Mouse (Mus musculus) heart, embryonic 11.5 days (tissue): ENCODE data around the gene Trmt11. TPM values are rescaled to one million over a fixed set of nuclear protein-coding genes. Genes with fewer than 3 reads are reported as not detected.

Source experiments
- ATAC-seq: fragments of 200-750 bp; cut with Nextera tagmentation; replicated peaks from 2 replicates; pipeline ENCODE4 v1.8.0; 2017; ENCODE audit warnings: moderate library complexity; ENCODE audit not compliant: insufficient number of reproducible peaks, low FRiP score, low TSS enrichment
- H3K27ac ChIP-seq: fragments of 300-500 bp; sonication (generic); 2 replicates; pipeline ENCODE4 v1.5.1; 2014; ENCODE audit warnings: mild to moderate bottlenecking, low read depth, low read length
- H3K27me3 ChIP-seq: fragments of 300-500 bp; sonication (generic); 2 replicates; pipeline ENCODE4 v1.6.1; 2014; ENCODE audit warnings: mild to moderate bottlenecking, low read length, mixed read lengths; ENCODE audit not compliant: control insufficient read depth, insufficient read depth
- H3K36me3 ChIP-seq: fragments of 300-500 bp; sonication (generic); 2 replicates; pipeline ENCODE4 v1.6.1; 2014; ENCODE audit warnings: mild to moderate bottlenecking, low read length, moderate library complexity, mixed read lengths; ENCODE audit not compliant: control insufficient read depth, insufficient read depth
- H3K4me1 ChIP-seq: fragments of 300-500 bp; sonication (generic); 2 replicates; pipeline ENCODE4 v1.6.1; 2014; ENCODE audit warnings: low read length; ENCODE audit not compliant: control insufficient read depth, insufficient read depth
- H3K4me2 ChIP-seq: fragments of 300-500 bp; sonication (generic); 2 replicates; pipeline ENCODE4 v1.6.1; 2014; ENCODE audit warnings: mild to moderate bottlenecking, moderate library complexity
- H3K4me3 ChIP-seq: fragments of 300-500 bp; sonication (generic); 2 replicates; pipeline ENCODE4 v1.5.1; 2014; ENCODE audit warnings: low read depth, low read length
- H3K9ac ChIP-seq: fragments of 300-500 bp; sonication (generic); 2 replicates; pipeline ENCODE4 v1.6.1; 2014; ENCODE audit warnings: mild to moderate bottlenecking, low read depth, low read length, moderate library complexity
- H3K9me3 ChIP-seq: fragments of 300-500 bp; sonication (generic); replicated peaks from 2 replicates; pipeline ENCODE4 v1.6.1; 2016; ENCODE audit warnings: low read length; ENCODE audit not compliant: control insufficient read depth
- WGBS: fragments of 180-500 bp; shearing (Covaris S2); extraction: QIAGEN DNeasy Blood & Tissue Kit; methylation state at CpG from one replicate; pipeline ENCODE4 v1.1.7; 2014; ENCODE audit not compliant: insufficient replicate concordance; 5-methylcytosine and 5-hydroxymethylcytosine counted together
- polyA plus RNA-seq: library from polyadenylated mRNA; unstranded; fragments of >200 nt; fragmentation: Nextera tagmentation; extraction: Ambion mirVana; gene quantifications from 2 replicates; pipeline ENCODE4 v1.2.1, GENCODE M21; 2014

The Trmt11 gene
- polyA plus RNA-seq, 1 experiment from 2014 or later = 21.8 TPM

DNA sequence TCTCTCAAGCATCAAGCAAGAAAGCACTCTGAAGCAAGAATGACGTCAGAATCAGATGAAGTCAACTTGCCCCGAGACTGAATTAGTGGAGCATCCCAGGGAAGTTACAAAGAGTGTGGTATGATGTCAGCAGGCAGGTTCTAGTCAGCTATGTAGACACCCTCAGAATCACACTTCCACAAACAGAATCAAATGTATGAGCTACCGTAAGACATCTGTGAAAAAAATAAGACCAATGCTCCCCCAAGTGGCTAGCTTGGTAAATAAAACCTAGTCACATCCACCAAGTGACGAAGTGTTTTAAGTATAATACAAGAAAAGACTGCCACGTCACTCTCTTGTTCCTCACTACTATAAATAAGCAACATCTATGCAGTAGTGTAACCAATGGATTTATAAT is 13.5 kb downstream of the Trmt11 start:
- peaks cover 7% of the 10 kb centered on the region; the same call in 1 of the 2 replicates for H3K36me3 ChIP-seq

DNA sequence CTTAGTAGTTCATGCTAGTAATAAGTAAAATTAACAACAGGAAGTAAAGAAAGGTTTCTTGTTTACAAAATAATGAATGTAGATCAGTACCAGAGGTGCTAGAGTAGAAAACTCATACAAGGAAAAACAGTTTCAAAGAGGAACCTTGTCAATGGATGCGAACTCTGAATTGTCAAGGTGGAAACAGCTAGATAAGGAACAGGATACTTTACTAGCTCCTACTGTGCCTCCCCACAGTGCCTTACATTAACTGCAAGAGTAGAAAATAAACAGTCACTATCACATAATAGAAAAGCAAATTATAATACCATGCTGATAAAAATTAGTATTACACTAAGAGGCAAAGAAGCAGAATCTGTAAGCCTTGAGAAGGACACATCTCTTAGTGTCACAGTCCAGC is 14.9 kb downstream of the Trmt11 start:
- peaks cover 7% of the 10 kb centered on the region; the same call in 1 of the 2 replicates for H3K36me3 ChIP-seq
- no peak for ATAC-seq

More for the DNA sequence above, 13.5 kb downstream of the Trmt11 start:
- WGBS = 67% methylated on average over 5 of the region's 5 CpGs
- H3K9ac ChIP-seq = no peak overlapping the region
- no peak for ATAC-seq
- H3K27me3 ChIP-seq = no peaks in the 10 kb centered on the region
- H3K4me1 ChIP-seq = no peaks in the 10 kb centered on the region
- no peak overlapping the region for H3K4me3 ChIP-seq
- H3K9me3 ChIP-seq = no peaks in the 10 kb centered on the region
- no peak overlapping the region for H3K27ac ChIP-seq
- no peak overlapping the region for H3K4me2 ChIP-seq

DNA sequence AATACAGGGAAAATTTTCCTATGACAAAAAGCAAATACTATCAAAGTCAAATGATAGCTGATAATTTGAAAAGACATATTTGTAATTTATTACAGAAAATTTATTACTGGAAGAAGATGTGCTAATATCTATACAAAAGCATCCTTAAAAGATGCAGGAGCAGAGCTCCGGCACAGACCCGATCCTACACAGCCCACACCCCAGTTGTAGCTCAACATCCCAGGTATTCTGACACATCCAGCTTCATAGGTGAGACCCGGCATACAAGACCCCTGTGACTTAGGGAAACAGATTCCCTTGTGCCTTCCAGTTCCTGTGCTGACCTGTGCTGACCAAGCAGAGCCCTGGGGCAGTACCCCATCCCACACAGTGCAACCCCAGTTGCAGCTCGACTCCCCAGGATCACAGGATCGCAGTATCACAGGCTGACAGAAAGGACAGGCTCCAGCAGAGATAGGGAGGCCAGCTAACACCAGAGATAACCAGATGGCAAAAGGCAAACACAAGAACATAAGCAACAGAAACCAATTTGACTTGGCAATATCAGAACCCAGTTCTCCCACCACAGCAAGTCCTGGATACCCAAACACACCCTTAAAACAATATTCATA is 22.8 kb downstream of the Trmt11 start:
- Histone ChIP-seq H3K4me3 (no peak overlapping the region), H3K9ac (no peak overlapping the region), H3K9me3 (no peaks in the 10 kb centered on the region), H3K27ac (no peak overlapping the region), H3K36me3 (no peaks in the 10 kb centered on the region), H3K4me2 (no peak overlapping the region), H3K4me1 (no peaks in the 10 kb centered on the region), H3K27me3 (no peaks in the 10 kb centered on the region)
- ATAC-seq = 0 out of 2 replicates have a peak, but pooled peaks have one; percentile 71
- 81% methylated on average over 5 of the region's 5 CpGs for WGBS

More for the DNA sequence above, 14.9 kb downstream of the Trmt11 start:
- Histone ChIP-seq H3K4me1 (no peaks in the 10 kb centered on the region), H3K27me3 (no peaks in the 10 kb centered on the region), H3K4me3 (no peak overlapping the region), H3K4me2 (no peak overlapping the region), H3K27ac (no peak overlapping the region), H3K9me3 (no peaks in the 10 kb centered on the region), H3K9ac (no peak overlapping the region)
- WGBS = 88% methylated on average over 1 of the region's 1 CpGs

DNA sequence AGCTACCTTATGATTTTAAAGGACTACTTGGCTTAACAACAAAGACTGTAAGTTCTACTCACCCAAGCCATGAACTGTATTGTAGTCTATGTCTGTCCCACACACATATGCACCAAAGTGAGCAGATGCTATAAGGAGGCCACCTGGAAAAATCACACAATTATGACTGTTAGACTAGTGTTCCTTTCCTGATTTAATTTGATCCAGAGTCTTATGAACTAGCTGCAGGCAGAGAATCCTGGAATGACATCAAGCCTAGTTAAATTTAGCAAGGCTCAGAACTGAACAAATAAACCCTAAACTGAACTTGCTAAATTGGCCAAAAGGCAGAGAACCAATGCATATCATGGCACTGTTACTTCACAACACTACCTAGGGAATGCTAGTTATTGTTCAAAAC is 34.2 kb downstream of the Trmt11 start:
- no peak overlapping the region for H3K9ac ChIP-seq
- no peaks in the 10 kb centered on the region for H3K27me3 ChIP-seq
- no peak overlapping the region for H3K4me2 ChIP-seq
- no peaks in the 10 kb centered on the region for H3K9me3 ChIP-seq
- H3K27ac ChIP-seq = no peak overlapping the region
- H3K4me3 ChIP-seq = no peak overlapping the region
- H3K36me3 ChIP-seq = peaks cover 13% of the 10 kb centered on the region
- no peaks in the 10 kb centered on the region for H3K4me1 ChIP-seq
- ATAC-seq = no peak

DNA sequence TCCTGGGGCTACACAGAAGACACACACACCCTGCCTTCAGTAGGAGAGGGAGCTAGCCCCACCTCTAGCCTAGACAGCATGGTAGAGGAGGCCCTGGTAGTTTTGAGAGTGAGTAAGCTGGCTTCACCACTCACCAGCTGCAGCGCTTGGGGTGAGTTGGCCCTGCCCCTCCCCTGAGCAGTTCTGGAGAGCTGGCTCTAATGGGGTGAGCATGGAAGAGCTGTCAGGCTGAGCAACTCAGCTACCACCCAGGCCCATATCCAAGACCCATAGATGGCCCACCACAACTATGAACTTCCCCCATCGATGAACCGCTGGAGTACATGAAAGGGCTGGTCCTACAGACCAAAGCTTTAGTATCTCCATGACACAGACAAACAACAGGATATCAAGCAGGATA is 35.9 kb downstream of the Trmt11 start:
- Histone ChIP-seq H3K27me3 (no peaks in the 10 kb centered on the region), H3K4me1 (no peaks in the 10 kb centered on the region), H3K4me3 (no peak overlapping the region), H3K36me3 (peaks cover 18% of the 10 kb centered on the region), H3K9me3 (no peaks in the 10 kb centered on the region), H3K4me2 (no peak overlapping the region), H3K9ac (no peak overlapping the region), H3K27ac (no peak overlapping the region)
- 0 out of 2 replicates have a peak, but pooled peaks have one; percentile 46 for ATAC-seq
- 86% methylated on average over 3 of the region's 3 CpGs for WGBS

DNA sequence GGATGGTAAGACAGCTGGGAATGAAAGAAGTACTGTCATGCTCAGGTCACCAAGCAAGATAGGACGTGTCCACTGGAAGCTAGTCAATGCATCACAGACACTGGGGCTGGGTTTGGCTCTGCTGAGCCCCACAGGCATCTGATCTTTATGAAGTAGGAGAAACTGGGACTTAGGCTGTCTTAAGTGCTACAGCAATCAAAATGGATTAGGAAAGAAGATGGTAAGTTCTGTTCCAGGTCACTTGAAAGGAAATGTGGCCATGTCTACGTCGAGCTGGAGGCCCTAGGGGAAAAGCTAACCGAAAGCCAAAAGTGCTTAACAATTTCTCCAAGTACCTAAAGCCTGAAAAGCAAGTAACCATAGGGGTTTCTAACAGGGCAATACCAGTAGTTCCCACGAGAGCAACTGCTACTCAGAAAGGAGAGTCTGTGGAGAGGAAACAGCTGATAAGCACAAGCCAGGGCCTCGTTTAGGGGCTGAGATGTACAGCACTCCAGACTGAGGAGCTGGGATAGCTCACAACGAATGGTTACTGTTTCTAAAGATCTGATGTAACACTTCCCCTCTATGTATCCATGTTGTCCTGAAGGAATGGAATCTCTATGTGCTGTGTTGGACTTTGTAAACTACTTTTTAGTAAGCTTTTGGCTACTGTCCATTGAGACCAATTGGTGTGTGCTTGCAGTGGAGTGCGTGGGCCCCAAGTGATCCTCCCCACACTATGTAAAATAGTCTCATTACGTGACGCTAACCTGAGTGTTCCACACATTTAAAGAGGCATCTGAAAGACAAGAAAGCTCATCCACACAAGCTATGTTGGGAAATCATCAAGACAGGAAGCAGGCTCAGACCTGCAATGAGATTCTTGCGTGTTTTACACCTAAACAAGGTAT is 44.6 kb downstream of the Trmt11 start:
- Histone ChIP-seq H3K4me3 (no peak overlapping the region), H3K36me3 (peaks cover 11% of the 10 kb centered on the region; the same call in 1 of the 2 replicates), H3K9me3 (no peaks in the 10 kb centered on the region), H3K27ac (no peak overlapping the region), H3K4me1 (no peaks in the 10 kb centered on the region), H3K27me3 (no peaks in the 10 kb centered on the region), H3K9ac (no peak overlapping the region), H3K4me2 (no peak overlapping the region)
- ATAC-seq = 0 out of 2 replicates have a peak, but pooled peaks have one; percentile 26
- WGBS = 72% methylated on average over 11 of the region's 11 CpGs

DNA sequence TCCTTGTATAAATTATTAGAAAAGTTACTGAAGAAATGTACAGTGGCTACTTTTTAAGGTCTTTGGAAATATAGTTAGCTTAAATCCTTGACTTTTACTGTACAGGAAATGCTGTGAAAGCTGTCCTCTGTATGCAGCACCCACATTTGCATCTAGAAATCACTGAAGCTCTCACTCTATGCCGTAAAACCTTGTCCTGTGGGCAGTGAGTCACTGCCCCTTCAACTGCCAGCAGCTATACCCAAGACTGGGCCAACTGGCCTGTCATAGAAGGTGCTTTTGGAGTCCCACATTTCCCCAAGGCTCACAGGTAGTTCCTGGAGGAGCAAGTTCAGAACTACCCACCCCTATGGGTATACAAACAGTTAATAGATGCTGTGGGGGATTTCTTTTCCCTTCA is 48.2 kb downstream of the Trmt11 start:
- H3K27ac ChIP-seq = no peak overlapping the region
- H3K9ac ChIP-seq = no peak overlapping the region
- no peak overlapping the region for H3K4me3 ChIP-seq
- ATAC-seq = no peak
- no peaks in the 10 kb centered on the region for H3K27me3 ChIP-seq
- no peak overlapping the region for H3K4me2 ChIP-seq
- H3K9me3 ChIP-seq = no peaks in the 10 kb centered on the region
- 91% methylated on average over 1 of the region's 1 CpGs for WGBS
- peaks cover 4% of the 10 kb centered on the region; the same call in 1 of the 2 replicates for H3K36me3 ChIP-seq
- no peaks in the 10 kb centered on the region for H3K4me1 ChIP-seq

DNA sequence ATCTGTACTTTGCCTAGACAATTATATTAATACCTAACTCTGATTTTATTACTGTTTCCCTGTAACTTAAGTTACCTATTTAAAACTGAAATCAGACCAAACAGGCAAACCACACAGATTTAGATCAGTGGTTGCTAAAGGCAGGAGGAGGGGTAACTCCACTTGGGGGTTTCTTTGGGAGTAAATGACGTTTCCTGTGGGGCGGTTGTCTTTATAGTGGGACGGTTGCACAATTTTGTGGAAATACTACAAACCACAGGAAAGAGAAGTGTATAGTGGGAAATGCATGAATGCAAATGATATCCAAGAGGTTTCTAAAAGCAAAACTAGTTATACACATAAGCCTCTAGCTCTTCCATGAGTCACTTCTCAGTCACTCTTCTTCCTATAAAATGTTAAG is 50.6 kb downstream of the Trmt11 start:
- Histone ChIP-seq H3K9ac (no peak overlapping the region), H3K27ac (no peak overlapping the region), H3K9me3 (no peaks in the 10 kb centered on the region), H3K4me1 (no peaks in the 10 kb centered on the region), H3K27me3 (no peaks in the 10 kb centered on the region), H3K4me2 (no peak overlapping the region), H3K4me3 (no peak overlapping the region), H3K36me3 (peaks cover 7% of the 10 kb centered on the region; the same call in 1 of the 2 replicates)
- ATAC-seq = no peak
- 91% methylated on average over 3 of the region's 3 CpGs for WGBS
